In genomic region chr7:131958705-131959104, GRCm38 (mm10) we compare ENCODE assay signal across 32 mouse cellular contexts. TPM values are rescaled to one million over a fixed set of nuclear protein-coding genes. Genes with fewer than 3 reads are reported as not detected.
"Had no signal": no experiment of that assay in that cellular context is flagged by ENCODE, and none has a peak within 500 bp of the region (broad histone marks: within the 10 kb centered on the region; RNA-seq: fewer than 3 reads in every experiment).

No protein-coding gene starts in this region.

- H3K27ac ChIP-seq: heart, adult 2 months; heart, embryonic 13.5 days; heart, embryonic 15.5 days; hindbrain, embryonic 13.5 days; hindbrain, embryonic 15.5 days; hindbrain, postnatal 0 days; kidney, embryonic 15.5 days; kidney, postnatal 0 days; limb, embryonic 13.5 days; limb, embryonic 15.5 days; liver, embryonic 12.5 days; liver, embryonic 14.5 days had no signal

- H3K9ac ChIP-seq: heart, embryonic 13.5 days; heart, embryonic 15.5 days; hindbrain, embryonic 13.5 days; hindbrain, embryonic 15.5 days; kidney, embryonic 15.5 days; limb, embryonic 13.5 days; limb, embryonic 15.5 days; liver, embryonic 12.5 days; liver, embryonic 14.5 days had no signal

- DNase-seq: gastrocnemius, postnatal 14 days; gastrocnemius, postnatal 36 days; heart, adult 11 months; heart, adult 2 months; heart, postnatal 14 days; heart, postnatal 36 days; kidney, adult 11 months; kidney, adult 2 months; kidney, adult 9 months; kidney, postnatal 14 days; kidney, postnatal 36 days; layer of hippocampus, adult 9-11 months; layer of hippocampus, postnatal 36 days; left cerebral cortex, postnatal 4 days had no signal

- H3K36me3 ChIP-seq: heart, embryonic 13.5 days; heart, embryonic 15.5 days; hindbrain, embryonic 13.5 days; hindbrain, embryonic 15.5 days; kidney, embryonic 15.5 days; limb, embryonic 13.5 days; limb, embryonic 15.5 days; liver, embryonic 12.5 days had no signal

- ATAC-seq: hindbrain, postnatal 0 days; intestine, embryonic 16.5 days; liver, embryonic 12.5 days had no signal

- H3K4me3 ChIP-seq: heart, adult 2 months; heart, embryonic 13.5 days; heart, embryonic 15.5 days; hindbrain, embryonic 13.5 days; hindbrain, embryonic 15.5 days; kidney, embryonic 15.5 days; limb, embryonic 13.5 days; limb, embryonic 15.5 days; liver, embryonic 12.5 days had no signal

- H3K4me2 ChIP-seq: heart, embryonic 13.5 days; heart, embryonic 15.5 days; hindbrain, embryonic 13.5 days; hindbrain, embryonic 15.5 days; kidney, embryonic 15.5 days; limb, embryonic 13.5 days; limb, embryonic 15.5 days; liver, embryonic 12.5 days had no signal

- H3K9me3 ChIP-seq: heart, embryonic 13.5 days; heart, embryonic 15.5 days; hindbrain, embryonic 13.5 days; hindbrain, embryonic 15.5 days; kidney, embryonic 15.5 days; limb, embryonic 13.5 days; limb, embryonic 15.5 days; liver, embryonic 12.5 days had no signal

- H3K4me1 ChIP-seq: heart, embryonic 13.5 days; heart, embryonic 15.5 days; kidney, embryonic 15.5 days; limb, embryonic 13.5 days; limb, embryonic 15.5 days; liver, embryonic 12.5 days had no signal

- H3K27me3 ChIP-seq: heart, embryonic 13.5 days; heart, embryonic 15.5 days; hindbrain, embryonic 15.5 days; kidney, embryonic 15.5 days; limb, embryonic 13.5 days; limb, embryonic 15.5 days; liver, embryonic 12.5 days had no signal

RNA-seq across cellular contexts. Expression of gene Gpr26, which starts 7.6 kb away (rescaled TPM):
- polyA plus RNA-seq: gonadal fat pad, adult 2 months; heart, adult 2 months; heart, embryonic 13.5 days; heart, embryonic 15.5 days; heart, postnatal 0 days; intestine, embryonic 14.5 days; intestine, embryonic 16.5 days; kidney, adult 2 months; kidney, embryonic 15.5 days; kidney, postnatal 0 days; large intestine, adult 2 months; limb, embryonic 11.5 days; limb, embryonic 13.5 days; limb, embryonic 15.5 days; liver, adult 2 months; liver, embryonic 12.5 days; liver, embryonic 14.5 days had no signal
